Mouse (Mus musculus): ENCODE results near the gene Cdca7.

Cdca7 gene

GRCm38 (mm10) chr2:72491650-72492049 lies 15.7 kb downstream of the Cdca7 start:
- no peak for DNase-seq (ENCODE audit: low read depth, low spot score)

- DNase-seq (ENCODE audit: low read depth, low spot score) = no peak
Measured at GRCm38 (mm10) chr2:72493039-72493438, 17.1 kb downstream of the Cdca7 start.

GRCm38 (mm10) chr2:72499074-72499721 lies 23.2 kb downstream of the Cdca7 start:
- no peak for DNase-seq (ENCODE audit: low read depth, low spot score)

GRCm38 (mm10) chr2:72499782-72500411 lies 23.9 kb downstream of the Cdca7 start:
- no peak for DNase-seq (ENCODE audit: low read depth, low spot score)

GRCm38 (mm10) chr2:72502041-72502813 lies 26.3 kb downstream of the Cdca7 start:
- no peak for DNase-seq (ENCODE audit: low read depth, low spot score)

GRCm38 (mm10) chr2:72503646-72504045 lies 27.7 kb downstream of the Cdca7 start:
- no peak for DNase-seq (ENCODE audit: low read depth, low spot score)

GRCm38 (mm10) chr2:72507855-72508635 lies 32.1 kb downstream of the Cdca7 start:
- DNase-seq (ENCODE audit: low read depth, low spot score) = no peak

- DNase-seq (ENCODE audit: low read depth, low spot score) = no peak
Measured at GRCm38 (mm10) chr2:72508891-72509290, 32.9 kb downstream of the Cdca7 start.

- DNase-seq (ENCODE audit: low read depth, low spot score) = no peak
Measured at GRCm38 (mm10) chr2:72515526-72515925, 39.6 kb downstream of the Cdca7 start.

- DNase-seq (ENCODE audit: low read depth, low spot score) = peak; percentile 53
Measured at GRCm38 (mm10) chr2:72515971-72516719, 40.2 kb downstream of the Cdca7 start.

GRCm38 (mm10) chr2:72516720-72517089 lies 40.7 kb downstream of the Cdca7 start:
- DNase-seq (ENCODE audit: low read depth, low spot score) = no peak

- DNase-seq (ENCODE audit: low read depth, low spot score) = no peak
Measured at GRCm38 (mm10) chr2:72524022-72524421, 48.1 kb downstream of the Cdca7 start.

- DNase-seq (ENCODE audit: low read depth, low spot score) = no peak
Measured at GRCm38 (mm10) chr2:72525556-72525955, 49.6 kb downstream of the Cdca7 start.

GRCm38 (mm10) chr2:72529026-72529357 lies 53.0 kb downstream of the Cdca7 start:
- no peak for DNase-seq (ENCODE audit: low read depth, low spot score)

- DNase-seq (ENCODE audit: low read depth, low spot score) = no peak
Measured at GRCm38 (mm10) chr2:72529358-72530319, 53.7 kb downstream of the Cdca7 start.

GRCm38 (mm10) chr2:72535889-72536288 lies 59.9 kb downstream of the Cdca7 start:
- no peak for DNase-seq (ENCODE audit: low read depth, low spot score)

All from retina, adult 2 months (tissue).